Mouse (Mus musculus): ENCODE data around the gene Plcl2. TPM values are rescaled to one million over a fixed set of nuclear protein-coding genes. Genes with fewer than 3 reads are reported as not detected.

The Plcl2 gene
- total and polyA plus RNA-seq, 3 experiments: 23.6 to 83.7 TPM; not detected in 1

GRCm38 (mm10) chr17:50506861-50507321 is 2.3 kb upstream of the Plcl2 start (continued):
- TF ChIP-seq USF2 (IDR thresholded peaks at IDR 0.05; ENCODE audit: borderline replicate concordance in 1 of 2, insufficient read depth in 1 of 2, low read depth in 1 of 2, low read length in 2 of 2): no peak
- TF ChIP-seq ZMIZ1 (IDR thresholded peaks at IDR 0.05; ENCODE audit: low read depth, low read length): peak; percentile 74
- peak; percentile 98 for TF ChIP-seq MYB (IDR thresholded peaks at IDR 0.05; ENCODE audit: low read depth, low read length)
- TF ChIP-seq HCFC1 (IDR thresholded peaks at IDR 0.05; ENCODE audit: low read depth, low read length): no peak
- TF ChIP-seq EP300 (IDR thresholded peaks at IDR 0.05; ENCODE audit: low read depth in 1 of 2, low read length in 2 of 2): peak; percentile 94 to 99
- no peak for TF ChIP-seq MAFK (IDR thresholded peaks at IDR 0.05; ENCODE audit: borderline replicate concordance, low read depth, low read length)
- TF ChIP-seq ZNF384 (IDR thresholded peaks at IDR 0.05; ENCODE audit: low read depth, low read length): peak; percentile 42; the same call in 1 of the 2 replicates
- TF ChIP-seq NELFE (IDR thresholded peaks at IDR 0.05; ENCODE audit: low read depth, low read length): peak; percentile 70
- TF ChIP-seq UBTF (IDR thresholded peaks at IDR 0.05; ENCODE audit: borderline replicate concordance, insufficient read depth, low read depth, low read length): no peak
- TF ChIP-seq MYC (IDR thresholded peaks at IDR 0.05; ENCODE audit: low read depth, low read length): peak; percentile 76; the same call in 1 of the 2 replicates
- no peak for TF ChIP-seq NRF1 (IDR thresholded peaks at IDR 0.05; ENCODE audit: insufficient read depth, low read depth, low read length, poor library complexity, severe bottlenecking)

GRCm38 (mm10) chr17:50508055-50508774 is 988 bp upstream of the Plcl2 start:
- Histone ChIP-seq H3K9ac (ENCODE audit: control insufficient read depth, low read depth, low read length, poor library complexity, severe bottlenecking) (peak overlapping the region; percentile 96), H3K36me3 (ENCODE audit: control insufficient read depth in 1 of 2, insufficient read depth in 2 of 2, low read length in 2 of 2) (peaks cover 6 to 43% of the 10 kb centered on the region in 2 experiments), H3K9me3 (replicated peaks; ENCODE audit: insufficient read depth, low read length) (no peaks in the 10 kb centered on the region), H3K27ac (ENCODE audit: control insufficient read depth, low read depth, low read length) (peak overlapping the region; percentile 95), H3K79me2 (ENCODE audit: control insufficient read depth, insufficient read depth, low read length, poor library complexity) (peaks cover 43% of the 10 kb centered on the region), H3K4me3 (ENCODE audit: control insufficient read depth in 1 of 2, insufficient read depth in 1 of 2, low read depth in 2 of 2, low read length in 2 of 2) (peak overlapping the region; percentile 83 to 88), H3K27me3 (ENCODE audit: control insufficient read depth in 1 of 2, insufficient read depth in 2 of 2, low read length in 2 of 2) (no peaks in the 10 kb centered on the region), H3K4me1 (ENCODE audit: control insufficient read depth in 1 of 2, insufficient read depth in 2 of 2, low read length in 2 of 2) (peaks cover 29 to 33% of the 10 kb centered on the region in 2 experiments)
- peak; percentile 73 for DNase-seq (ENCODE audit: low read depth, low spot score)
- no peak for TF ChIP-seq E2F4 (IDR thresholded peaks at IDR 0.05; ENCODE audit: borderline replicate concordance, low read depth, low read length)
- no peak; the same call in 1 of the 2 replicates for TF ChIP-seq UBTF (IDR thresholded peaks at IDR 0.05; ENCODE audit: borderline replicate concordance, insufficient read depth, low read depth, low read length)
- peak in 1 of 2 experiments; percentile 60; a peak in 2 of 4 replicates for TF ChIP-seq POLR2A (IDR thresholded peaks at IDR 0.05; ENCODE audit: control insufficient read depth in 1 of 2, insufficient read depth in 1 of 2, low read depth in 1 of 2, low read length in 2 of 2, poor library complexity in 1 of 2)
- TF ChIP-seq TAL1 (IDR thresholded peaks at IDR 0.05; ENCODE audit: low read length): no peak
- no peak for TF ChIP-seq ZC3H11A (IDR thresholded peaks at IDR 0.05; ENCODE audit: low read depth, low read length)
- TF ChIP-seq MAFK (IDR thresholded peaks at IDR 0.05; ENCODE audit: borderline replicate concordance, low read depth, low read length): no peak
- TF ChIP-seq KAT2A (conservative IDR thresholded peaks at IDR 0.05; ENCODE audit: low read depth, low read length): no peak
- TF ChIP-seq MYC (IDR thresholded peaks at IDR 0.05; ENCODE audit: low read depth, low read length): no peak
- no peak for TF ChIP-seq POLR2AphosphoS5 (IDR thresholded peaks at IDR 0.05; ENCODE audit: borderline replicate concordance, low read depth, low read length)
- 0 out of 2 replicates have a peak, but pooled peaks have one; percentile 3 for TF ChIP-seq TCF12 (IDR thresholded peaks at IDR 0.05; ENCODE audit: low read depth, low read length)
- TF ChIP-seq MAX (IDR thresholded peaks at IDR 0.05; ENCODE audit: low read length): no peak
- no peak for TF ChIP-seq USF1 (IDR thresholded peaks at IDR 0.05; ENCODE audit: low read depth, low read length)
- TF ChIP-seq BHLHE40 (IDR thresholded peaks at IDR 0.05; ENCODE audit: borderline replicate concordance, low read depth, low read length): no peak
- TF ChIP-seq GABPA (IDR thresholded peaks at IDR 0.05; ENCODE audit: low read depth, low read length): no peak
- no peak for TF ChIP-seq ZKSCAN1 (IDR thresholded peaks at IDR 0.05; ENCODE audit: low read depth, low read length)
- TF ChIP-seq SMC3 (IDR thresholded peaks at IDR 0.05; ENCODE audit: low read depth, low read length): no peak
- TF ChIP-seq USF2 (IDR thresholded peaks at IDR 0.05; ENCODE audit: borderline replicate concordance in 1 of 2, insufficient read depth in 1 of 2, low read depth in 1 of 2, low read length in 2 of 2): no peak
- no peak for TF ChIP-seq ZMIZ1 (IDR thresholded peaks at IDR 0.05; ENCODE audit: low read depth, low read length)
- TF ChIP-seq ZNF384 (IDR thresholded peaks at IDR 0.05; ENCODE audit: low read depth, low read length): no peak
- 0 out of 2 replicates have a peak, but pooled peaks have one; percentile 10 for TF ChIP-seq MXI1 (IDR thresholded peaks at IDR 0.05; ENCODE audit: low read depth, low read length)
- TF ChIP-seq GATA1 (IDR thresholded peaks at IDR 0.05; ENCODE audit: low read depth, low read length): no peak
- no peak for TF ChIP-seq ELF1 (IDR thresholded peaks at IDR 0.05; ENCODE audit: low read depth, low read length)
- no peak for TF ChIP-seq CTCF (IDR thresholded peaks at IDR 0.05 in 2 of 3, conservative IDR thresholded peaks at IDR 0.05 in 1 of 3; ENCODE audit: control insufficient read depth in 1 of 3, insufficient read depth in 1 of 3, low read depth in 2 of 3, low read length in 3 of 3, poor library complexity in 1 of 3, severe bottlenecking in 1 of 3)
- TF ChIP-seq ETS1 (IDR thresholded peaks at IDR 0.05; ENCODE audit: low read depth, low read length): no peak
- no peak for TF ChIP-seq SIN3A (IDR thresholded peaks at IDR 0.05; ENCODE audit: low read length)
- TF ChIP-seq NELFE (IDR thresholded peaks at IDR 0.05; ENCODE audit: low read depth, low read length): peak; percentile 55
- TF ChIP-seq JUND (IDR thresholded peaks at IDR 0.05; ENCODE audit: low read depth, low read length): no peak

All from MEL (cell line).